Mouse (Mus musculus) megakaryocyte, embryonic 14.5 days (primary cell): Measurements from ENCODE around the gene Ankrd13b.

Source experiments
- FLI1 ChIP-seq: IDR thresholded peaks from 2 replicates; pipeline ENCODE4 v1.6.1; 2012; ENCODE audit warnings: low read length, inconsistent platforms, mixed read lengths
- GATA1 ChIP-seq: IDR thresholded peaks from 3 replicates; pipeline ENCODE4 v1.6.1; 2012; ENCODE audit warnings: mixed read lengths, low read length, inconsistent platforms, borderline replicate concordance

DNA sequence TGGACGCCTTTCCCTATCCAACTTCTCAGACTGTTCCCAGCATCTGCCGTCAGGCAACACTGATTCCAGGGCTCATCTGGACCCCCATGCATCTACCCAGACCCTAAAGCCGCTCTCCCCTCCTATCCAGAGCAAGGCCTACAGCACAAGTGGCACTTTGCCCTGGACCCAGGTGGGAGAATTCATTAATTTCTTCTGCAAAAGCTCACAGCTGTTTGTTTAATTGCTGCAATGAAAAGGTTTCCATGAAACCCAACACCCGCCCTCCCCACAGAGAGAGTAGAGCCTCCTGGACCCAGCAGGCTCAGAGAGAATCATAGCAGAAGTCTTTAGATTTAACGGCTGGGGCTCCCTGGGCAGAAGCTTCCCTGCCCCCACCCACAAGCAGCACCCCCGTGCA lies 4.2 kb downstream of the Ankrd13b start:
- TF ChIP-seq GATA1 (no peak), FLI1 (no peak)
